Mouse (Mus musculus) small intestine, adult 2 months (tissue): Measurements from ENCODE around the gene Vps18.

Experiments used
- CTCF ChIP-seq: fragments of 200-500 bp; IDR thresholded peaks from 2 replicates; pipeline ENCODE4 v1.5.1; 2012; ENCODE audit warnings: low read depth, mild to moderate bottlenecking, control low read depth, inconsistent platforms, low read length, moderate library complexity, mixed read lengths; ENCODE audit not compliant: insufficient replicate concordance, insufficient read length; ENCODE audit errors: extremely low read depth
- POLR2A ChIP-seq: fragments of 200-500 bp; IDR thresholded peaks from 2 replicates; pipeline ENCODE4 v1.6.1; 2012; ENCODE audit warnings: low read depth, mild to moderate bottlenecking, control low read depth, inconsistent platforms, low read length, moderate library complexity

- TF ChIP-seq CTCF (no peak), POLR2A (no peak)
Observed at GRCm38 (mm10) chr2:119335535-119335934, 47.0 kb downstream of the Vps18 start.
